Mouse (Mus musculus): Measurements from ENCODE around the gene Xndc1. TPM values are rescaled to one million over a fixed set of nuclear protein-coding genes. Genes with fewer than 3 reads are reported as not detected.

The Xndc1 gene
- polyA plus RNA-seq, 1 experiment from 2014 or later = 43.3 TPM

- H3K27me3 ChIP-seq = peaks cover 4% of the 10 kb centered on the region; the same call in 1 of the 2 replicates
- H3K4me3 ChIP-seq = no peak overlapping the region
- peaks cover 7% of the 10 kb centered on the region for H3K4me1 ChIP-seq
- H3K9ac ChIP-seq (replicated peaks) = no peak overlapping the region
- no peak overlapping the region for H3K4me2 ChIP-seq (replicated peaks)
- H3K27ac ChIP-seq (replicated peaks) = no peak overlapping the region
- H3K36me3 ChIP-seq = no peaks in the 10 kb centered on the region
- WGBS = 89% methylated on average over 4 of the region's 4 CpGs
- no peaks in the 10 kb centered on the region for H3K9me3 ChIP-seq
- no peak for ATAC-seq (ENCODE audit: low FRiP score, low read depth)
These were observed 44.4 kb downstream of the Xndc1 start for GRCm38 (mm10) chr7:102109746-102110145.

DNA sequence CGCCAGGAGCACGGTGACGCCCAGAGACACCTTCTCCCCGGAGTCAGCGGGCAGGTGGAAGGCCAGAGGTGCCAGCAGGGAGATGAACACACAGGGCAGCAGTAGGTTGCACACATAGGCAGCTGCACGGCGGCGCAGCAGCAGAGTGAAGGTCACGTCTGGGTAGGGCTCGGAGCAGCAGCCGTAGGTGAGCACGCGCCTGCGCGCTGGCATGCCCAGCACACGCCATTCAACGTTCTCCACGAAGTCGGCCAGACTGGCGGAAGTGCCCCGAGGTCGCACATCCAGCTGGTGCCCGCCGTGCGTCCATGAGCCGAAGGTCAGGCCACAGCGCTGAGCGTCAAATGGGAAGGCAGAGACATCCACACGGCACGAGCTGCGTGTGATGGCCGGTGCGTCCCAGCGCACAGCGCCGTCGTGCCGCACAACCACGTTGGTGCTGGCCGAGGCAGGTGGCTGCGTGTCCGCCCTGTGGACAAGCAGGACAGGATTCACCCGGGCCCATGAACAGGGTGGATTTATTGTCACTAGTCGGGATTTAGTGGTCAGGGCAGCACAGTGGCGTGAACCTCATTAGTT is 47.9 kb downstream of the Xndc1 start:
- WGBS = 83% methylated on average over 45 of the region's 45 CpGs
- H3K4me1 ChIP-seq = no peaks in the 10 kb centered on the region
- ATAC-seq (ENCODE audit: low FRiP score, low read depth) = no peak

GRCm38 (mm10) chr7:102116579-102117331 is 51.4 kb downstream of the Xndc1 start, which contains the start of gene Chrna10:
TSS of gene Chrna10 (minus strand) at chr7:102116828.
- H3K4me2 ChIP-seq (replicated peaks) = no peak within 1 kb of the TSS
- no peaks in the 10 kb centered on the region for H3K4me1 ChIP-seq
- H3K27ac ChIP-seq (replicated peaks) = no peak within 1 kb of the TSS
- WGBS = 36% methylated on average over 7 of the region's 7 CpGs
- no peak for ATAC-seq (ENCODE audit: low FRiP score, low read depth)
- peaks cover 4% of the 10 kb centered on the region; the same call in 1 of the 2 replicates for H3K27me3 ChIP-seq
- H3K9ac ChIP-seq (replicated peaks) = no peak within 1 kb of the TSS
- H3K36me3 ChIP-seq = peaks cover 36% of the 10 kb centered on the region
- H3K4me3 ChIP-seq = no peak within 1 kb of the TSS
- H3K9me3 ChIP-seq = no peaks in the 10 kb centered on the region

More for the DNA sequence above, 47.9 kb downstream of the Xndc1 start:
- peaks cover 4% of the 10 kb centered on the region; the same call in 1 of the 2 replicates for H3K27me3 ChIP-seq
- no peak overlapping the region for H3K4me3 ChIP-seq
- H3K36me3 ChIP-seq = peaks cover 3% of the 10 kb centered on the region
- H3K9ac ChIP-seq (replicated peaks) = no peak overlapping the region
- no peak overlapping the region for H3K27ac ChIP-seq (replicated peaks)
- H3K9me3 ChIP-seq = no peaks in the 10 kb centered on the region
- H3K4me2 ChIP-seq (replicated peaks) = no peak overlapping the region

- Histone ChIP-seq H3K4me3 (no peak overlapping the region), H3K27me3 (peaks cover 4% of the 10 kb centered on the region; the same call in 1 of the 2 replicates), H3K9me3 (no peaks in the 10 kb centered on the region), H3K27ac (replicated peaks) (no peak overlapping the region), H3K9ac (replicated peaks) (no peak overlapping the region), H3K36me3 (peaks cover 43% of the 10 kb centered on the region), H3K4me1 (no peaks in the 10 kb centered on the region), H3K4me2 (replicated peaks) (no peak overlapping the region)
- 75% methylated on average over 6 of the region's 6 CpGs for WGBS
- no peak for ATAC-seq (ENCODE audit: low FRiP score, low read depth)
These were observed 52.1 kb downstream of the Xndc1 start for GRCm38 (mm10) chr7:102117382-102117781.

GRCm38 (mm10) chr7:102120326-102120725 is 55.0 kb downstream of the Xndc1 start:
- H3K9ac ChIP-seq (replicated peaks) = no peak overlapping the region
- H3K4me1 ChIP-seq = no peaks in the 10 kb centered on the region
- WGBS = 96% methylated on average over 10 of the region's 10 CpGs
- peaks cover 72% of the 10 kb centered on the region for H3K36me3 ChIP-seq
- no peaks in the 10 kb centered on the region for H3K9me3 ChIP-seq
- ATAC-seq (ENCODE audit: low FRiP score, low read depth) = no peak
- H3K27ac ChIP-seq (replicated peaks) = no peak overlapping the region
- no peak overlapping the region for H3K4me3 ChIP-seq
- H3K4me2 ChIP-seq (replicated peaks) = no peak overlapping the region
- no peaks in the 10 kb centered on the region for H3K27me3 ChIP-seq

- no peak overlapping the region for H3K4me3 ChIP-seq
- ATAC-seq (ENCODE audit: low FRiP score, low read depth) = no peak
- 96% methylated on average over 4 of the region's 4 CpGs for WGBS
- H3K9me3 ChIP-seq = no peaks in the 10 kb centered on the region
- H3K27ac ChIP-seq (replicated peaks) = no peak overlapping the region
- H3K9ac ChIP-seq (replicated peaks) = no peak overlapping the region
- H3K4me1 ChIP-seq = no peaks in the 10 kb centered on the region
- peaks cover 76% of the 10 kb centered on the region for H3K36me3 ChIP-seq
- no peaks in the 10 kb centered on the region for H3K27me3 ChIP-seq
- H3K4me2 ChIP-seq (replicated peaks) = no peak overlapping the region
These were observed 67.1 kb downstream of the Xndc1 start for GRCm38 (mm10) chr7:102132395-102132794.

Other genes with a start within 250 kb of the Xndc1 start
- 0.43 and 0.46 TPM in 2 replicates for gene Phox2a, start 247.2 kb upstream of the Xndc1 start, polyA plus RNA-seq (2016; fragmentation: Nextera tagmentation; extraction: Ambion mirVana)
- gene Inppl1, start 227.3 kb upstream of the Xndc1 start, polyA plus RNA-seq (2016; fragmentation: Nextera tagmentation; extraction: Ambion mirVana) = 36.4 and 38.3 TPM in 2 replicates
- gene Folr2, start 208.3 kb upstream of the Xndc1 start, polyA plus RNA-seq (2016; fragmentation: Nextera tagmentation; extraction: Ambion mirVana) = 2.9 and 4.3 TPM in 2 replicates
- 79.8 and 89.7 TPM in 2 replicates for gene Anapc15, start 201.8 kb upstream of the Xndc1 start, polyA plus RNA-seq (2016; fragmentation: Nextera tagmentation; extraction: Ambion mirVana)
- 6.8 and 11.9 TPM in 2 replicates for gene Folr1, start 194.7 kb upstream of the Xndc1 start, polyA plus RNA-seq (2016; fragmentation: Nextera tagmentation; extraction: Ambion mirVana)
- gene Lamtor1, start 159.6 kb upstream of the Xndc1 start, polyA plus RNA-seq (2016; fragmentation: Nextera tagmentation; extraction: Ambion mirVana) = 125 and 131 TPM in 2 replicates
- gene Tomt, start 159.2 kb upstream of the Xndc1 start, polyA plus RNA-seq (2016; fragmentation: Nextera tagmentation; extraction: Ambion mirVana) = 0.38 and 0.64 TPM in 2 replicates
- 6.5 and 9.8 TPM in 2 replicates for gene Lrrc51, start 131.6 kb upstream of the Xndc1 start, polyA plus RNA-seq (2016; fragmentation: Nextera tagmentation; extraction: Ambion mirVana)
- gene Numa1, start 131.4 kb upstream of the Xndc1 start, polyA plus RNA-seq (2016; fragmentation: Nextera tagmentation; extraction: Ambion mirVana) = 104 and 111 TPM in 2 replicates
- gene Il18bp, start 46.8 kb upstream of the Xndc1 start, polyA plus RNA-seq (2016; fragmentation: Nextera tagmentation; extraction: Ambion mirVana) = 4.8 TPM in 2 replicates
- gene Rnf121, start within 50 bp of the Xndc1 start, polyA plus RNA-seq (2016; fragmentation: Nextera tagmentation; extraction: Ambion mirVana) = 28.9 and 29.0 TPM in 2 replicates
- 1.3 and 2.2 TPM in 2 replicates for gene Xntrpc, start 202 bp downstream of the Xndc1 start, polyA plus RNA-seq (2016; fragmentation: Nextera tagmentation; extraction: Ambion mirVana)
- 0.86 TPM in 1 of 2 replicates, not detected in the other for gene Trpc2, start 17.6 kb downstream of the Xndc1 start, polyA plus RNA-seq (2016; fragmentation: Nextera tagmentation; extraction: Ambion mirVana)
- 0.42 and 0.46 TPM in 2 replicates for gene Art1, start 36.2 kb downstream of the Xndc1 start, polyA plus RNA-seq (2016; fragmentation: Nextera tagmentation; extraction: Ambion mirVana)
- gene Art5, start 44.0 kb downstream of the Xndc1 start, polyA plus RNA-seq (2016; fragmentation: Nextera tagmentation; extraction: Ambion mirVana) = 0.65 and 1.2 TPM in 2 replicates
- not detected in 2 replicates for gene Chrna10, start 51.3 kb downstream of the Xndc1 start, polyA plus RNA-seq (2016; fragmentation: Nextera tagmentation; extraction: Ambion mirVana)
- gene Nup98, start 144.7 kb downstream of the Xndc1 start, polyA plus RNA-seq (2016; fragmentation: Nextera tagmentation; extraction: Ambion mirVana) = 43.3 and 45.8 TPM in 2 replicates
- 49.9 and 50.1 TPM in 2 replicates for gene Pgap2, start 144.7 kb downstream of the Xndc1 start, polyA plus RNA-seq (2016; fragmentation: Nextera tagmentation; extraction: Ambion mirVana)
- gene Rhog, start 190.5 kb downstream of the Xndc1 start, polyA plus RNA-seq (2016; fragmentation: Nextera tagmentation; extraction: Ambion mirVana) = 21.6 and 27.0 TPM in 2 replicates
- gene Stim1, start 202.3 kb downstream of the Xndc1 start, polyA plus RNA-seq (2016; fragmentation: Nextera tagmentation; extraction: Ambion mirVana) = 14.7 and 16.2 TPM in 2 replicates

All from midbrain, embryonic 12.5 days (tissue).